Mouse (Mus musculus): ENCODE measurements around the gene Vav3. TPM values are rescaled to one million over a fixed set of nuclear protein-coding genes. Genes with fewer than 3 reads are reported as not detected.

Vav3 gene
- polyA plus RNA-seq, 1 experiment from 2014 or later = 24.8 TPM

GRCm38 (mm10) chr3:109490561-109491296, 150.3 kb downstream of the Vav3 start:
- no peak for ATAC-seq (ENCODE audit: low FRiP score)
- H3K4me1 ChIP-seq (replicated peaks) = peaks cover 33% of the 10 kb centered on the region
- no peaks in the 10 kb centered on the region for H3K9me3 ChIP-seq
- H3K36me3 ChIP-seq = no peaks in the 10 kb centered on the region
- H3K9ac ChIP-seq = no peak overlapping the region
- WGBS = 60% methylated on average over 11 of the region's 11 CpGs
- H3K27me3 ChIP-seq = no peaks in the 10 kb centered on the region
- H3K4me3 ChIP-seq = no peak overlapping the region
- no peak overlapping the region for H3K4me2 ChIP-seq
- no peak overlapping the region for H3K27ac ChIP-seq

GRCm38 (mm10) chr3:109491568-109491967, 151.1 kb downstream of the Vav3 start:
- no peak overlapping the region for H3K27ac ChIP-seq
- no peaks in the 10 kb centered on the region for H3K36me3 ChIP-seq
- WGBS = 4% methylated on average over 2 of the region's 2 CpGs
- H3K9ac ChIP-seq = no peak overlapping the region
- H3K27me3 ChIP-seq = no peaks in the 10 kb centered on the region
- peaks cover 33% of the 10 kb centered on the region for H3K4me1 ChIP-seq (replicated peaks)
- no peak overlapping the region for H3K4me2 ChIP-seq
- no peaks in the 10 kb centered on the region for H3K9me3 ChIP-seq
- ATAC-seq (ENCODE audit: low FRiP score) = peak; percentile 37; the same call in 1 of the 2 replicates
- no peak overlapping the region for H3K4me3 ChIP-seq

GRCm38 (mm10) chr3:109496461-109496860, 156.0 kb downstream of the Vav3 start:
- H3K4me3 ChIP-seq = no peak overlapping the region
- peak; percentile 79 for ATAC-seq (ENCODE audit: low FRiP score)
- no peaks in the 10 kb centered on the region for H3K27me3 ChIP-seq
- no peak overlapping the region for H3K4me2 ChIP-seq
- no peaks in the 10 kb centered on the region for H3K9me3 ChIP-seq
- no peaks in the 10 kb centered on the region for H3K36me3 ChIP-seq
- 32% methylated on average over 5 of the region's 5 CpGs for WGBS
- H3K27ac ChIP-seq = peak overlapping the region; percentile 45; the same call in 1 of the 2 replicates
- peaks cover 18% of the 10 kb centered on the region for H3K4me1 ChIP-seq (replicated peaks)
- no peak overlapping the region for H3K9ac ChIP-seq

GRCm38 (mm10) chr3:109497074-109497473, 156.6 kb downstream of the Vav3 start:
- 0 out of 2 replicates have a peak overlapping the region, but pooled peaks have one; percentile 14 for H3K27ac ChIP-seq
- no peak overlapping the region for H3K4me3 ChIP-seq
- no peak for ATAC-seq (ENCODE audit: low FRiP score)
- no peaks in the 10 kb centered on the region for H3K9me3 ChIP-seq
- 75% methylated on average over 4 of the region's 4 CpGs for WGBS
- no peak overlapping the region for H3K9ac ChIP-seq
- H3K4me2 ChIP-seq = no peak overlapping the region
- H3K36me3 ChIP-seq = no peaks in the 10 kb centered on the region
- H3K27me3 ChIP-seq = no peaks in the 10 kb centered on the region
- H3K4me1 ChIP-seq (replicated peaks) = peaks cover 18% of the 10 kb centered on the region

- peaks cover 10% of the 10 kb centered on the region for H3K36me3 ChIP-seq
Observed at GRCm38 (mm10) chr3:109499861-109500456, 159.5 kb downstream of the Vav3 start.

GRCm38 (mm10) chr3:109509784-109510183, 169.3 kb downstream of the Vav3 start:
- Histone ChIP-seq H3K4me3 (no peak overlapping the region), H3K27me3 (no peaks in the 10 kb centered on the region), H3K27ac (no peak overlapping the region), H3K9ac (no peak overlapping the region), H3K9me3 (no peaks in the 10 kb centered on the region), H3K4me2 (no peak overlapping the region), H3K36me3 (peaks cover 14% of the 10 kb centered on the region), H3K4me1 (replicated peaks) (no peaks in the 10 kb centered on the region)
- no peak for ATAC-seq (ENCODE audit: low FRiP score)
- WGBS = 83% methylated on average over 1 of the region's 1 CpGs

More at GRCm38 (mm10) chr3:109499861-109500456, 159.5 kb downstream of the Vav3 start:
- Histone ChIP-seq H3K27me3 (no peaks in the 10 kb centered on the region), H3K9me3 (no peaks in the 10 kb centered on the region), H3K9ac (no peak overlapping the region), H3K4me3 (no peak overlapping the region), H3K4me1 (replicated peaks) (peaks cover 18% of the 10 kb centered on the region), H3K4me2 (no peak overlapping the region), H3K27ac (no peak overlapping the region)
- 95% methylated on average over 1 of the region's 1 CpGs for WGBS
- no peak for ATAC-seq (ENCODE audit: low FRiP score)

- Histone ChIP-seq H3K9me3 (no peaks in the 10 kb centered on the region), H3K36me3 (peaks cover 6% of the 10 kb centered on the region), H3K27ac (no peak overlapping the region), H3K4me2 (no peak overlapping the region), H3K4me3 (no peak overlapping the region), H3K27me3 (no peaks in the 10 kb centered on the region), H3K9ac (no peak overlapping the region), H3K4me1 (replicated peaks) (no peaks in the 10 kb centered on the region)
- ATAC-seq (ENCODE audit: low FRiP score) = no peak
- WGBS = 86% methylated on average over 1 of the region's 1 CpGs
Observed at GRCm38 (mm10) chr3:109511849-109512248, 171.4 kb downstream of the Vav3 start.

- no peaks in the 10 kb centered on the region for H3K27me3 ChIP-seq
Observed at GRCm38 (mm10) chr3:109515479-109515878, 175.0 kb downstream of the Vav3 start.

GRCm38 (mm10) chr3:109516372-109516771, 175.9 kb downstream of the Vav3 start:
- Histone ChIP-seq H3K27me3 (no peaks in the 10 kb centered on the region), H3K4me1 (replicated peaks) (no peaks in the 10 kb centered on the region), H3K4me3 (no peak overlapping the region), H3K9me3 (no peaks in the 10 kb centered on the region), H3K4me2 (no peak overlapping the region), H3K27ac (no peak overlapping the region), H3K36me3 (peaks cover 6% of the 10 kb centered on the region), H3K9ac (no peak overlapping the region)
- 0 out of 2 replicates have a peak, but pooled peaks have one; percentile 43 for ATAC-seq (ENCODE audit: low FRiP score)
- 73% methylated on average over 10 of the region's 10 CpGs for WGBS

More at GRCm38 (mm10) chr3:109515479-109515878, 175.0 kb downstream of the Vav3 start:
- H3K27ac ChIP-seq = no peak overlapping the region
- H3K4me3 ChIP-seq = no peak overlapping the region
- H3K4me1 ChIP-seq (replicated peaks) = no peaks in the 10 kb centered on the region
- peaks cover 6% of the 10 kb centered on the region for H3K36me3 ChIP-seq
- WGBS = 88% methylated on average over 3 of the region's 3 CpGs
- no peak overlapping the region for H3K4me2 ChIP-seq
- H3K9ac ChIP-seq = no peak overlapping the region
- H3K9me3 ChIP-seq = no peaks in the 10 kb centered on the region
- no peak for ATAC-seq (ENCODE audit: low FRiP score)

GRCm38 (mm10) chr3:109522115-109522514, 181.7 kb downstream of the Vav3 start:
- no peak for ATAC-seq (ENCODE audit: low FRiP score)
- Histone ChIP-seq H3K27me3 (no peaks in the 10 kb centered on the region), H3K4me1 (replicated peaks) (0 out of 2 replicates have a peak, but pooled peaks cover 3% of the 10 kb centered on the region), H3K9ac (no peak overlapping the region), H3K36me3 (peaks cover 4% of the 10 kb centered on the region), H3K9me3 (no peaks in the 10 kb centered on the region), H3K4me3 (no peak overlapping the region), H3K4me2 (no peak overlapping the region), H3K27ac (no peak overlapping the region)
- 89% methylated on average over 7 of the region's 7 CpGs for WGBS

- ATAC-seq (ENCODE audit: low FRiP score) = no peak
- H3K27me3 ChIP-seq = no peaks in the 10 kb centered on the region
- 92% methylated on average over 12 of the region's 12 CpGs for WGBS
- no peak overlapping the region for H3K27ac ChIP-seq
- no peaks in the 10 kb centered on the region for H3K9me3 ChIP-seq
- H3K4me1 ChIP-seq (replicated peaks) = 0 out of 2 replicates have a peak, but pooled peaks cover 3% of the 10 kb centered on the region
- H3K36me3 ChIP-seq = peaks cover 4% of the 10 kb centered on the region; the same call in 1 of the 2 replicates
- H3K9ac ChIP-seq = no peak overlapping the region
- no peak overlapping the region for H3K4me3 ChIP-seq
- no peak overlapping the region for H3K4me2 ChIP-seq
Observed at GRCm38 (mm10) chr3:109525825-109526224, 185.4 kb downstream of the Vav3 start.

GRCm38 (mm10) chr3:109526246-109526645, 185.8 kb downstream of the Vav3 start:
- H3K27me3 ChIP-seq = no peaks in the 10 kb centered on the region
- H3K36me3 ChIP-seq = peaks cover 4% of the 10 kb centered on the region; the same call in 1 of the 2 replicates
- no peak overlapping the region for H3K4me3 ChIP-seq
- peak; percentile 60 for ATAC-seq (ENCODE audit: low FRiP score)
- no peak overlapping the region for H3K4me2 ChIP-seq
- no peak overlapping the region for H3K27ac ChIP-seq
- no peaks in the 10 kb centered on the region for H3K9me3 ChIP-seq
- H3K4me1 ChIP-seq (replicated peaks) = 0 out of 2 replicates have a peak, but pooled peaks cover 3% of the 10 kb centered on the region
- WGBS = 4% methylated on average over 4 of the region's 4 CpGs
- H3K9ac ChIP-seq = no peak overlapping the region

All from hindbrain, embryonic 13.5 days (tissue).